Mouse (Mus musculus) cerebellum, adult 8-10 months (tissue): ENCODE results near the gene Tubgcp3.
"Not testable (repeated sequence)": the region's sequence is repeated elsewhere in the genome, so short reads cannot be mapped to it uniquely, and the experiment has no call there.

Source experiments
- DNase-seq: peaks from one replicate; pipeline ENCODE4 v3.0.0; 2022

Gene Tubgcp3

DNA sequence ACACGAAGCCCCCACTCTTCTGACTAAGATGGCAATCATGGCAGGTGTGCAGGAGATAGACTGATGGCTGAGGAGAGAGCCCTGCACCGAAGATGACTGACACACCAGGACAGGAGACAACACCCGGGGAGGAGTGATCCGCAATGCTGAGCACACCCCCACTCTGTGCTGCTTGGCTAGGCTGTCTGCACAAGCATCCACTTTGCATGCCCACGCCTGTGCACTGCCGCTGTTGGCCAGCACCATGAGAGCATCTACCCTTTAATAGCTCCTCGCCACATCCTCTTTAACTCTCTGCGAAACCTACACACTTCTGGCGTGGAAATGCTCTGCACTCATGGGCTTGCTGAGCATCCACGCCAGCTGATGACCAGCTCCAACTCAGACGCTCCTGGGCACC is 33.6 kb downstream of the Tubgcp3 start:
- DNase-seq: no peak

DNA sequence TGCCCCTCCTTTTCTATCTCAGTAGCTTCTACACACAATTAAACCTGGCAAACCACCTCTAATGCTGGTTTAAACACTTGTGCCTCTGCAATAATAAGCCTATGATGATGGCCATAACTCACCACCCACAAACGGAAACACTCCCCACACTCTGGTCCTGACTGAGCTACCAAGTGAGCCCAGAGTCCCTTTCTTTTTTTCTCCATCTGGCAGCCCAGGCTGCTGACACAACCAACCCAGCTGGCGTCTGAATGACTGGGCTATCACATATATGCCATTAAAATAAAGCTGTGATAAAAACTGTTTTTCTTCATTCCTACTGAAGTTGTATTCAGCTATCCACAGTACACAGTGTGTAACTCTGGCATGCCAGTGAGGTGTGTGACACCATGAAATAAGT is 36.7 kb downstream of the Tubgcp3 start:
- DNase-seq: no peak

DNA sequence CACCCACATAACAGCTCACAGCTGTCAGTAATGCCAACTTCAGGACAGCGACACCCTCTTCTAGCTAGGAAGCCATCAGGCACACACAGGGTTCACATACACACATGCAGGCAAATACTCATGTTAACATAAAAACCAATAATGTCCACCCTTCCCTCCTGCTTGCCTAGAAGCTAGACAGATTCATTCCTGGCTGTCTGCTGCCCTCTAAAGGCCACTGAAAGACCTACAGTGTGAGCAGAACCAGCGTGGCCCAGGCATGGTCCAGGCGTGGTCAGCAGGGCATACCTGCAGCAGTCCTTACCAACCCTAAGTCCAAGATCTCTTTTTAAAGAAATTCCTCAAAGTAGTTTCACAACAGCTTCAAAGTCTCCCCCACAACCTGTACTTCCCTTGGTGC is 43.0 kb downstream of the Tubgcp3 start:
- DNase-seq: peak; percentile 36

DNA sequence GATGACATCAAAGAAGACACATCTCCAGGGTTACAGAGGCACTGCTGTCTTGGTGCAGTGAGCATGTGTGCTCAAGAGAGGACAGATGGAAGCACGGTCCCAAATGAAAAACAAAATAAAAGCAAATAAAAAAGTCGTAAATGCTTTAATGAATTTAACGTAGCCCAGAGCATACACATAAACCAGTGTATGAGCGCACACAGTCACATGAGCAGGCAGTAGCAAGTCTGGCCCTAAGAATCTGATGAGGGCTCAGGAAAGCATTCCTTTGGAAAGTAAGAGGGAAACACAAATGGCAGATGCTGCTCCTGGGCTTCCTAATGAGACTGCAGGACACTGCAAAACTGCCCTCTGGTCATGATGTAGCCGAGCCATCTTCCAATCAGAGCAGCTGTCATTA is 46.2 kb downstream of the Tubgcp3 start:
- no peak for DNase-seq

DNA sequence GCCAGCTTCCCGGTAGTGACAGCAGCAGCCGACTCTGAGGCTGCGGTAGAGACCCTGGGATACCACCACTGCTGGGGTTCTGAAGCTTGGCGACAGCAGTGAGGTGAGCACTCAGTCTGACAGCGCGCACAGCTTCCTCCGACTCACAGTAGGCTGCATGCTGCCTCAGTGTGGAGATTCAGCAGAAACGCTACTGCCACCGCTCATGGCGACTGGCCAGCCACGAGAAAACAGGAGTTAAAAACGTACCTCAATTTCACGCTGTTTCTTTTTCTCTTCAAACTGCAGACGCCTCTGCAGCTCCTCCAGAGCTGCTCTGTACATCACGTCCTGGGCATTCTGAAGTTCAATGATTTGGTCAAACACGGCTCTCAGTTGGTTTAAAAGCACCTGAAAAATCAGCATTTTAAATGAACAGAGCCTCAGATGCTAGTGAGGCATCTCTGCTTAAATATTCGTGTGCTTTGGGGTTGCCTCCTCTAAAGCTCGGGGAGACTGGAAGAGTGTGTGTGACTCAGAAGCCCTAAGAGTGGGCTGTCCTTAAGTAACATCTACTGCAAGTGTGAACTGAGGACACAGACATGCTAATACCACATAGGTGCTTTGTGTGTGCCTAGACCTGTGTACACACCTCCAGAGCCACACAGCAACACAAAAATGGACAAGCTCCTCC is 50.4 kb downstream of the Tubgcp3 start:
- no peak for DNase-seq

DNA sequence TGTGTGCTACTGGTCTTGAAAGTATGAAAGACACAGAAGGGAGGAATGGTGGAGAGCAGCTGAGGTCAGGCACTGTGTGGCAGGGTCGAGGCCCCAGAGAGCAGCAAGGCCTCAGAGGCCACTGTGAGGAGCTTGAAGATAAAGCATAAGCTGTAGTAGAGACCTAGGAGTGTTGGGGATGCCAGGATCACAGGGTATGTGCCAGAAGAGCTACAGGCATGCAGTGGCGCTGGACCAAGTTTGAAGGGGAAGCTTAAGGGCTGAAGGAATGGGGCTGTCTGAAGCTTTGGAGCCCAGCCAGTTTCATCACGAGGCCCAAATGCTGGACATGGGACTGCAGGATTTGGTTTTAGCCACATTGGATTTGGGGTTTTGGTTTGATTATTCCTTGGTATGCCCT is 54.7 kb downstream of the Tubgcp3 start:
- DNase-seq: not testable (repeated sequence)

DNA sequence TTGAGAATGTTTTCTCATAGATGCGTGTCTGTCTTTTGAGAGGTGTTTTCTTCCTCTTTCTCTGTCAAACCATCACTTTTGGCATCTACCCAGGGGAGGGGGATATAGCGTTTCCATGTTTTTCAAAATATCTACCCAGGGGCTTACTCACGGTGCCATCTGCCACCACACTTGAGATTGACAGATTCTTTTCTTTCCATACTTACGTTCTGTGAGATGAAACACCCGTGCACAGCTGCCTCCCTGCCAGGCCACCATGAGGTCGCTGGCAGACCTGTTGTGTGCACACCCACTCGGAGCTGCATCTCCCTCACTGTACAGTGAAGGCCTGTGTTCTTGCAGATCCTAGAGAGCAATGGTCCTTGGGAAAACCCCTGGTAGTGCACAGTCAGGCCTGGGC is 58.8 kb downstream of the Tubgcp3 start:
- no peak for DNase-seq

DNA sequence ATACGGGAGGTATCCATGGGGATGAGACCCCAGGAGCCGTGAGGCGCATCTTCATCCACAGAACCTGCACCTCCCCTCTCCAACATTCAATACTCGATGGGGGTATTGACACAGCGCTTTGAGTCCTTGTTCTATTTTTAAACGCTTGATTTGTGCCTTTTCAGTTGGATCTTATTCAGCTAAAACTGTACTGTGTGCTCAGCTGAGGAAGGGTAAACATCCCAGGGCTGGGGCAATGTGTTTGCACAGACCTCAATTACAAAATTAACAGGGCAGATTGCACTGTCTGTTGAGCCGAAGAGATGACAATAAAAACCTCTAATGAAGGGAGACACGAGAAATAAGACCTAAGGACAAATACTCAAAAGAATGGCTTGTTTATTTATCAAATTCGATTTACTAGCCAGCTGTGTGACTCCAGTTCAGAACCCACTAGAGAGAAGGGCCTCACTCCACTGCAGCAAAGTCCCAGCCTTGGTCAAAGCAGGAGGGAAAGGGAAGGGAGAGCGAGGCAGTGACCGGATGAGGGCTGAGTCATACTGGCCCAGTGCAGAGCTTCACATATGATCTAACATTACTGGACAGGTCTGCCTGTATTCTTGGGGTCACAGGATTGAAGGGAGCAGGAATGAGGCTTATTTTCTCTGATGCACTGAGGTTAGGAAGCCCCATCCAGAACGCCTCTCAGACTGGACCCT is 62.1 kb downstream of the Tubgcp3 start:
- DNase-seq: no peak

DNA sequence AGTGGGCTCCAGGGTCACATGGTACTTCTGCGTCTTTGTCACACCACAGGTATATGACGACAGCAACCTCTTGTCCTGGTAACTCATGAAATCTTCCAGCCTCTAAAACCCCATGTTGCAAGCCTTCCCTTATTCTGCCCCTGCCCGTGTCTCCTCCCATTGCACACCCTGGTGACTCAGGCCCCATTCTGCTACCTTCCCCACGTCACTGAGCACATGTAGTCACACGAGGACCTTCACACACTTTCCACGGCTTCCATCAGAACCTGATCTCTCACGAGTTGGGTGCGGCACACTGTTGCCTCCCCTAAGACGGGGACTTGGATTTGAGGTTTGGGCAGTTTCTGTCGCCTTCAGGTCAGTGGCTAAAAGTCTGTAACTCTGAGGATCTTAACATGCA is 63.2 kb downstream of the Tubgcp3 start:
- DNase-seq: no peak

DNA sequence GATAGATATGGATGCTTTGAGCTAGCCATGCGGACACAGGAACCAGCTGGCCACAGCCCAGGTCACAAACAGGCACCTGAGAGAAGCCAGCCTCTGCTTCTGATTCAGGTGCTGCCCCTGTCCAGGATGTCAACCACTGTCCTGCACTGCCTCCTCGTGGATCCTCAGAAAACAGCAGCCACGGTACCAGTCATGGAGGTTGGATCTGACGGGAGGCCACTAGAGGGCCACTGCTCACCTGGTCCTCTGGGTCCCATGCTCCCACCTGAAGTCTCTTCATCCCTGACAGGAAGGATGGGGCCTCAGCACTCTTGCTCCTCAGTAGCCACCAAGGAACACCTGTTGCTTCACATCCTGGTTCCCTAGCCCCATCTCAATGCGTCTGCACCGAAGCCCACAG is 64.8 kb downstream of the Tubgcp3 start:
- DNase-seq: peak; percentile 66

DNA sequence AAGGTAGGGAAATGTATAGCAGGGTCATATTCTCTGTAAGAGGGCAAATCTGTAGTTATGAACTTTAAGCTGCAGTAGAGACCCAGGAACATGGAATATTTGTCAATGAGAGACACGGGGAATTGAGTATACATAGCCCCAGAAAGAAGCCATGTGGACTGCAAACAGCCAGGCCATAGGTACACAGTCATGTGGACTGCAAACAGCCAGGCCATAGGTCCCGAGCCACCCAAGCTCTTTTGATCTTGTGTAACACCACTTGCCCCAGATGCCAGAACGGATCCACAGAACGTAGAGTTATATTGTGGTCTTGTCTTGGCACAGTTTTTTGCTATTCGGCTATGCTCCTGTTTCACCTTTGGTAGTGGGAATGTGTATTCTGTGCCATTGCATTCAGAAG is 88.3 kb downstream of the Tubgcp3 start:
- DNase-seq: no peak

DNA sequence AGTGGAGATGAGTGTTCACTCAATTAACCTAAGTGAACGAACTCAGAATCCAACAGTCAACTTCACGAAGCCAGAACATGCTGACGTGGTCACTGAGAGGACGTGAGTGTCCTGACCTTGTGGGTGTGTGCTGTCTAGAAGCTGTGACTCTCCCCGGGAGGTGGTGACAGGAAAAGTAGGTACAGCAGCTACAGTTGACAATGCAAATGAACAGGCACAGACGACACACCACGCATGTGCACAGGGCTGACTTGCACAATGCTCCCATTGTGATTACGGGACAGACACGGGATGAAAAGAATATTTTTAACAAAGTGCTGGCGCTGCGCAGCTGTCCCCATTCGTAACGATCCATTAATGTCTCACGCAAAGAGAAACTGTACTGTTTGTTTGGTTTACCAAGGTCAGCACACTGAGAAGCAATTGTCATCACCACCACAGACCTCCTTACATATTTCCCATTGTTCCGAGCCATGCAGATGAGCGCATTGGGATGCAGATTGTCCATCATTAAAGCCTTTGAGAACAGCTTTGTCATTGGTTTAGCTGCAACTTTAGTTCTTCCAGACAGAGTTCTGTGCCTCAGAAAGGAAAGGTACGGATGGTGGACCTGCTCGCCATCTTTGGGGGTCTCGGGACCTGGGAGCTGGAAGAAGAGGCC is 92.6 kb downstream of the Tubgcp3 start:
- DNase-seq: not testable (repeated sequence)

DNA sequence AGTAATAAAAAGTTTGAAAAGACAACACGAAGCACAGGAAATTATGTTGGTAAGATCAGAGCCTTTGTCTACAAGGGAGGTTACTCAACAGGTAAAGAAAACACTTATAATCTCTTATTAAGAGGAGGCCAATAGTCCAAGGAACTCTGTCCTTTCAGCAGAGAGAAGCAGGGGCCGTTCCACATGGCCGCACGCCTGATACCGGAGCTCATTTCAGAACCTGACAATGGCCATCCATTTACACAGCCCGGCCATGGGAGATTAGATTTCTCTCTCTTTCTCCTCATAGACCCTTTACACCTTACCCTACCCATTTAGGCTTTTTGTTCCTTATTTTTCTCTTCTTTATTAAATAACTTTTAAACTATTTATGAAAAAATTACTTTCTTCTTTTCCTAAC is 95.3 kb downstream of the Tubgcp3 start:
- DNase-seq: no peak

DNA sequence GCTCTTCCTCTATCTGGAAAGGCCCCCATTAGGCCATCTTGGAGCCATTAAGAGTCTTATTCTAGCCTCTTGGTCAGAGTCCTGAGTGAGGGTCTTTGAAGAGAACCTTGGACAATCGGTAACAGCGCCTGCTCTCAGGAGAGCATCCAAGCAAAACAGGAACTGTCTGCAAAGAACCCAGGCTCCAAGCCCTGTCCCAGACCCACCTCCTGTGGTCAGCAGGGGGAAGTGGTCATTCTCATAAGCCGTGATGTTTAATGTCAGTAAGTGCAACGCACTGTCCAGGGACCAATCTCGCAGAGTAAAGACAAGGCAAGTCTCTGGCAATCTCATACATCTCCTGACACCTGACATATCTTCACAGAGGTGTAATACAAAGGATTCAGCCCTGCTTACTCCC is 96.0 kb downstream of the Tubgcp3 start:
- no peak for DNase-seq

DNA sequence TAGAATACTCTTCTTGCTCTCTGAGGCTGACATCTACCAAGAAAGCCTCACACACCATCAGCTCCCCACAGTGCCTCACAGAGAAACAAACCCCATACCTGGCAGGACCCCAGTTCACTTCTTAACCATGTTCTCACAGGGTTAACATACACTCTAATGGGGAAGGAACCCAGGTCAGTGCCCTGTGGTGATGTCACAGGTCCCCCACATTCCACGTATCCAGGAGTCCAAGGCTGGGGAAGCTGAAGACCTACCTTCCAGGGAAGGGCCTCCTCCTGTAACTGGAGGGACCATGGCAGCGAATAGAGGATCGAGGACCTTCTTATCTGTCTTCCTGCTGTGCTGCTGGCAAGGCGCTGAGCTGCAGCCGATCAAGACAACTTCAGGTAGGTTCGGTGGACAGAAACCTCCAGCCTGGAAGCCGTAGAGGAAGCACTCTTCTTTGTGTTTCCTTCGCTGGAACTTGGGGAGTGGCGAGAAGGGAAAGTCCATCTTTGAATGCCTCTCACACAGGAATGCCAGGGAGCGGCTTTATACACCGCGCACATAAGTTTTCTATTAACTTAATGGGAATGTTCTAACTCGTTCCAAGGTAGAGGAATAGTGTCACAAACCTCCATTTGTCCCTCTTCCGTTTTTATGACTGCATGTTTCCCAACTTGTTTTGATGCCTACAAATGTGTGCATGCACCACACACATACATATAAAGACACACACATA is 99.1 kb downstream of the Tubgcp3 start, which contains the start of gene Spaca7:
Gene Spaca7 (plus strand): TSS at position 216 of the 721 bp plus-strand sequence.
- no peak for DNase-seq

DNA sequence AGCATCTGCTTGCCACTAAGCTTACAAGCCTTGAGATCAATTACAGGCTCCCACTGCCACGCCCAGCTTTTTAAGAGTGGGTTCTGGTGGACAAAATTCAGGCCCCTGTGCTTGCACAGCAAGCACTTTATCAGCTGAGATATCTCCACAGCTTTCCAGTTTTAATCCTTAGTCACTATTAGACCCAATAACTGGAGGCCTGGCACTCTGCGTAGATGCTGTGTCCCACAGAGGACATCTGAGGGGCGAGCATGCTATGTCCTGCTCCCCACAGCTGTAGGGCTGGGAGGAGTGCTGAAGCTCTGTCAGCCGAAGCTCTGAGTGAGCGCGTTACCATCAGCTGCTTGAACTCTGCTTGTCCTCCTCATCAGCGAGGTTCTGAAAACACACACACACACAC is 105.5 kb downstream of the Tubgcp3 start:
- DNase-seq: no peak

DNA sequence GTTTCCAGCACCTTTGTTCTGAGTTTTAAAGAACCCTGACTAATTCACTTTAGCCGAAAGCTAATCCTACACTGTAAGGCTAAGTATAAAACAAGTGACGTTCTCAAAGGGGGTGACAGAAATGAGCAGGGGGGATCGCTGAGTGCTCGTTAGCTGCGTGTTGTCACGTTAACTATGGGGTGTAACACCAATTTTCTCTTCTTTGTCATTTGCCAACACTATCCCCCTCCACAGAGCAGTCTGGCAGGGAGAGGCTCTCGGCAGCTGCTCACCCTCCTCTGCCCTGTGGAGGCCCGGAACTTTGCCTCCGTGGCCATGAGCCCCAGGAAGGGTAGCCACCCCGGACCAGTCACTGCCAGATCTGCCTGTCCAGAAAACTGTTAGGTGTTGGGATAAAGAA is 106.6 kb downstream of the Tubgcp3 start:
- DNase-seq: no peak

DNA sequence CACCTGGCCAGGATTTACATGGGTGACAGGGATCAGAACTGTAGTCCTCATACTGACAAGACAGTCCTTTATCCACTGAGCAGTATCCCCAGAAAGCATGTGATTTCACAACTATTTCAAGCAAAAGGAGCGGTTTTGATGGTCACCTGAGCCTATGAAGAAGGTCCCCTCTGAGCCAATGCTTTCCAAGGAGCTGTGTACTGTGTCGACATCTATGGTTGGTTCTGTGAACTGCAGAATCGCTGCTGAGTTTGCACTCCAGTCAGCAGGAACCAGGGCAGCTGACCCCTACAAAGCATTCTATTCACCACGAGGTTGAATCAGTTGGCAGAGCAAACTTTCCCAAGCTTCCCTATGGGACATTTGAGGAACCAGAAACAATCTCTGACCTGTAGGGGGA is 107.7 kb downstream of the Tubgcp3 start:
- no peak for DNase-seq
